Mouse (Mus musculus): ENCODE measurements around the gene Wasl.
A peak's percentile ranks its signal among the peaks of the same experiment; 100 is the strongest.

The Wasl gene

GRCm38 (mm10) chr6:24635814-24636213 lies 29.0 kb downstream of the Wasl start:
- TF ChIP-seq CTCF (conservative IDR thresholded peaks at IDR 0.05; ENCODE audit: low read length) (no peak), NANOG (IDR thresholded peaks at IDR 0.05; ENCODE audit: borderline replicate concordance, low read length) (no peak), POU5F1 (IDR thresholded peaks at IDR 0.05; ENCODE audit: borderline replicate concordance, low read length) (no peak)
- H3K4me3 ChIP-seq (replicated peaks; ENCODE audit: low read length), result no peak overlapping the region
- H3K9me3 ChIP-seq (ENCODE audit: low read length), result no peaks in the 10 kb centered on the region
- no peaks in the 10 kb centered on the region for H3K27me3 ChIP-seq (ENCODE audit: insufficient read depth, low read length)
- peaks cover 58% of the 10 kb centered on the region for H3K4me1 ChIP-seq (replicated peaks; ENCODE audit: low read depth, low read length)
- peaks cover 39% of the 10 kb centered on the region for H3K36me3 ChIP-seq (ENCODE audit: insufficient read depth, low read length)

DNA sequence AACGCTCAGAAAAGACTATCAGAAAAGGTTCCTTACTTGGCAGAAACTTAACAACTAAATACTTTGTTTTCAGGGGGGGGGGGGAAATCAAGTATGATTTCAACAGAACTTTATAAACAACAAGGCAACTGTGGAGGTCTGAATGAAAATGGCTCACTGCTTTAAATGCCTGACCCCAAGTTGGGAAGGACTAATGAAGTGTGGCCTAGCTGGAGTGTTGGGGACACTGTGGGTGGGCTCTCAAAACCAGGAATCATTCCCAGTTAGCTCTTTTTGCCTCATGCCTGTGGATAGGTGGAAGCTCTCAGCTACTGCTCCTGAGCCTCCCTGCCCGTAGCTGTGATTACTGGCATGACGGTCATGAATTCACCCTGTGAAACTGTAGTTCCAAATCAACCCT lies 30.7 kb downstream of the Wasl start:
- Histone ChIP-seq H3K4me3 (replicated peaks; ENCODE audit: low read length) (no peak overlapping the region), H3K36me3 (ENCODE audit: insufficient read depth, low read length) (peaks cover 41% of the 10 kb centered on the region), H3K4me1 (replicated peaks; ENCODE audit: low read depth, low read length) (peaks cover 49% of the 10 kb centered on the region), H3K27me3 (ENCODE audit: insufficient read depth, low read length) (no peaks in the 10 kb centered on the region), H3K9me3 (ENCODE audit: low read length) (no peaks in the 10 kb centered on the region)
- TF ChIP-seq CTCF (conservative IDR thresholded peaks at IDR 0.05; ENCODE audit: low read length), result no peak
- no peak for TF ChIP-seq NANOG (IDR thresholded peaks at IDR 0.05; ENCODE audit: borderline replicate concordance, low read length)
- no peak for TF ChIP-seq POU5F1 (IDR thresholded peaks at IDR 0.05; ENCODE audit: borderline replicate concordance, low read length)

- Histone ChIP-seq H3K9me3 (ENCODE audit: low read length) (no peaks in the 10 kb centered on the region), H3K4me3 (replicated peaks; ENCODE audit: low read length) (no peak overlapping the region), H3K4me1 (replicated peaks; ENCODE audit: low read depth, low read length) (peaks cover 30% of the 10 kb centered on the region), H3K36me3 (ENCODE audit: insufficient read depth, low read length) (peaks cover 41% of the 10 kb centered on the region), H3K27me3 (ENCODE audit: insufficient read depth, low read length) (no peaks in the 10 kb centered on the region)
- no peak for TF ChIP-seq NANOG (IDR thresholded peaks at IDR 0.05; ENCODE audit: borderline replicate concordance, low read length)
- no peak for TF ChIP-seq POU5F1 (IDR thresholded peaks at IDR 0.05; ENCODE audit: borderline replicate concordance, low read length)
- no peak for TF ChIP-seq CTCF (conservative IDR thresholded peaks at IDR 0.05; ENCODE audit: low read length)
These were observed 32.7 kb downstream of the Wasl start for GRCm38 (mm10) chr6:24632061-24632460.

- no peak overlapping the region for H3K4me3 ChIP-seq (replicated peaks; ENCODE audit: low read length)
- H3K4me1 ChIP-seq (replicated peaks; ENCODE audit: low read depth, low read length), result peaks cover 16% of the 10 kb centered on the region
These were observed 36.3 kb downstream of the Wasl start for GRCm38 (mm10) chr6:24628499-24628898.

DNA sequence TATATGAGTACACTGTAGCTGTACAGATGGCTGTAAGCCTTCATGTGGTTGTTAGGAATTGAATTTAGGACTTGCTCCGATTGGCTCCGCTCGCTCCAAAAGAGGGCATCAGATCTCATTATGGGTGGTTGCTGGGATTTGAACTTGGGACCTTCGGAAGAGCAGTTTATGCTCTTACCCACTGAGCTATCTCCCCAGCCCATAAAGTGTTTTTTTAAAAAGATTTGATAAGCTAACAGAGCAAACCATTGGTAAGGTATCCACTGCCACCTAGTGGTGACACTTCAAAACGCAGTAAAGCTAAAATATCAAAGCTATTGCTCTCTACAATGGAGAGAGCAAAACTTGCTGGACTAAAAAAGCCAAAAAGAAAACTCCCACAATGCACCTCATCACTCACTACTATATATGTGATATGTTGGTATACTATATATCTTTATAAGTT lies 37.2 kb downstream of the Wasl start:
- Histone ChIP-seq H3K4me3 (replicated peaks; ENCODE audit: low read length) (no peak overlapping the region), H3K9me3 (ENCODE audit: low read length) (no peaks in the 10 kb centered on the region)
- no peak for TF ChIP-seq POU5F1 (IDR thresholded peaks at IDR 0.05; ENCODE audit: borderline replicate concordance, low read length)
- TF ChIP-seq NANOG (IDR thresholded peaks at IDR 0.05; ENCODE audit: borderline replicate concordance, low read length), result no peak
- TF ChIP-seq CTCF (conservative IDR thresholded peaks at IDR 0.05; ENCODE audit: low read length), result peak; percentile 79

More at GRCm38 (mm10) chr6:24628499-24628898, 36.3 kb downstream of the Wasl start:
- Histone ChIP-seq H3K36me3 (ENCODE audit: insufficient read depth, low read length) (peaks cover 40% of the 10 kb centered on the region), H3K9me3 (ENCODE audit: low read length) (no peaks in the 10 kb centered on the region), H3K27me3 (ENCODE audit: insufficient read depth, low read length) (no peaks in the 10 kb centered on the region)
- no peak for TF ChIP-seq CTCF (conservative IDR thresholded peaks at IDR 0.05; ENCODE audit: low read length)
- TF ChIP-seq POU5F1 (IDR thresholded peaks at IDR 0.05; ENCODE audit: borderline replicate concordance, low read length), result no peak
- no peak for TF ChIP-seq NANOG (IDR thresholded peaks at IDR 0.05; ENCODE audit: borderline replicate concordance, low read length)

DNA sequence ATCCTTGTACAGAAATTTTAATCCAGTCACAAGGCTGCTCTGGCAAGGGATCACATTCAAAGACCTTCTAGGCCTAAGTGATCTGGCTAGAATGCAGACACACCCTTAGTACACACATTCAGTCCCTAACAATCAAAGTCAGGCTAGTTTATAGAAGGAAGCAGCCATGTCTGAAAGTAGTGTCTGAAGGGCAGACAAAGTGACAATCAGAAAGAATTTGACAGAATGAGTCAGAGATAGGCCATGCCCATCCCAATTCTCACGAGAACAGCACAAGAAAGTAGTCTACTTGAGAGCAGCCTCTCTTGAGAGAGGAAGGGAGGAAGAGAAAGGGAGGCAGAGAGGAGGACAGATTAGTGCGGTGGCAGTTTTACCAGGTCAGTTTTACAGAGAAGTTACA lies 42.7 kb downstream of the Wasl start:
- TF ChIP-seq CTCF (conservative IDR thresholded peaks at IDR 0.05; ENCODE audit: low read length) (no peak), POU5F1 (IDR thresholded peaks at IDR 0.05; ENCODE audit: borderline replicate concordance, low read length) (no peak), NANOG (IDR thresholded peaks at IDR 0.05; ENCODE audit: borderline replicate concordance, low read length) (no peak)
- Histone ChIP-seq H3K36me3 (ENCODE audit: insufficient read depth, low read length) (peaks cover 57% of the 10 kb centered on the region), H3K4me1 (replicated peaks; ENCODE audit: low read depth, low read length) (peaks cover 14% of the 10 kb centered on the region), H3K4me3 (replicated peaks; ENCODE audit: low read length) (no peak overlapping the region), H3K27me3 (ENCODE audit: insufficient read depth, low read length) (no peaks in the 10 kb centered on the region), H3K9me3 (ENCODE audit: low read length) (no peaks in the 10 kb centered on the region)

More for the DNA sequence above, 37.2 kb downstream of the Wasl start:
- no peaks in the 10 kb centered on the region for H3K27me3 ChIP-seq (ENCODE audit: insufficient read depth, low read length)
- peaks cover 35% of the 10 kb centered on the region for H3K36me3 ChIP-seq (ENCODE audit: insufficient read depth, low read length)
- H3K4me1 ChIP-seq (replicated peaks; ENCODE audit: low read depth, low read length), result peaks cover 7% of the 10 kb centered on the region

GRCm38 (mm10) chr6:24620936-24621335 lies 43.9 kb downstream of the Wasl start:
- no peaks in the 10 kb centered on the region for H3K27me3 ChIP-seq (ENCODE audit: insufficient read depth, low read length)
- H3K36me3 ChIP-seq (ENCODE audit: insufficient read depth, low read length), result peaks cover 61% of the 10 kb centered on the region
- H3K4me1 ChIP-seq (replicated peaks; ENCODE audit: low read depth, low read length), result peaks cover 14% of the 10 kb centered on the region
- H3K4me3 ChIP-seq (replicated peaks; ENCODE audit: low read length), result no peak overlapping the region
- H3K9me3 ChIP-seq (ENCODE audit: low read length), result no peaks in the 10 kb centered on the region
- TF ChIP-seq NANOG (IDR thresholded peaks at IDR 0.05; ENCODE audit: borderline replicate concordance, low read length), result no peak
- no peak for TF ChIP-seq POU5F1 (IDR thresholded peaks at IDR 0.05; ENCODE audit: borderline replicate concordance, low read length)
- TF ChIP-seq CTCF (conservative IDR thresholded peaks at IDR 0.05; ENCODE audit: low read length), result no peak

- TF ChIP-seq POU5F1 (IDR thresholded peaks at IDR 0.05; ENCODE audit: borderline replicate concordance, low read length) (no peak), CTCF (conservative IDR thresholded peaks at IDR 0.05; ENCODE audit: low read length) (no peak), NANOG (IDR thresholded peaks at IDR 0.05; ENCODE audit: borderline replicate concordance, low read length) (no peak)
- Histone ChIP-seq H3K9me3 (ENCODE audit: low read length) (no peaks in the 10 kb centered on the region), H3K4me3 (replicated peaks; ENCODE audit: low read length) (no peak overlapping the region), H3K4me1 (replicated peaks; ENCODE audit: low read depth, low read length) (peaks cover 14% of the 10 kb centered on the region), H3K36me3 (ENCODE audit: insufficient read depth, low read length) (peaks cover 64% of the 10 kb centered on the region), H3K27me3 (ENCODE audit: insufficient read depth, low read length) (no peaks in the 10 kb centered on the region)
These were observed 45.3 kb downstream of the Wasl start for GRCm38 (mm10) chr6:24619285-24620045.

Measured in E14TG2a.4 (cell line).